Mouse (Mus musculus) CH12.LX (cell line): ENCODE measurements around the gene Usp19. TPM values are rescaled to one million over a fixed set of nuclear protein-coding genes. Genes with fewer than 3 reads are reported as not detected.
A peak's percentile ranks its signal among the peaks of the same experiment; 100 is the strongest.

Experiments
- DNase-seq: peaks from one replicate; pipeline ENCODE4 v3.0.0-alpha.2; 2013; ENCODE audit errors: extremely low read depth
- H3K27ac ChIP-seq: 2 replicates; pipeline ENCODE4 v1.5.1; 2012; ENCODE audit warnings: low read depth, mild to moderate bottlenecking, control low read depth, moderate library complexity; ENCODE audit not compliant: insufficient read depth
- H3K27me3 ChIP-seq: replicated peaks from 2 replicates; pipeline ENCODE3; 2012; ENCODE audit warnings: inconsistent platforms
- H3K36me3 ChIP-seq, 2 experiments: replicated peaks in 1 of 2; 2 replicates each; pipeline versions ENCODE3 to v1.6.1; 2012; ENCODE audit warnings: inconsistent platforms in 1 of 2, low read length in 1 of 2, mild to moderate bottlenecking in 1 of 2, mixed read lengths in 1 of 2, moderate library complexity in 1 of 2; ENCODE audit not compliant: control insufficient read depth in 1 of 2, insufficient read depth in 1 of 2
- H3K4me1 ChIP-seq, 2 experiments: 2 replicates each; pipeline ENCODE4 v1.6.1; 2012; ENCODE audit warnings: inconsistent platforms in 1 of 2, moderate library complexity in 1 of 2; ENCODE audit not compliant: insufficient read depth in 2 of 2, control insufficient read depth in 1 of 2
- H3K4me2 ChIP-seq: 2 replicates; pipeline ENCODE4 v1.6.1; 2012; ENCODE audit warnings: low read depth, mild to moderate bottlenecking, control low read depth; ENCODE audit not compliant: poor library complexity, insufficient read depth, severe bottlenecking
- H3K4me3 ChIP-seq, 3 experiments: fragments of 150-350 bp in 1 of 3; sonication (generic) in 1 of 3; replicated peaks in 1 of 3; 2 replicates each; pipeline versions ENCODE3 to v1.5.1; 2011 to 2012; ENCODE audit warnings: low read depth in 2 of 3, low read length in 2 of 3, mild to moderate bottlenecking in 2 of 3, moderate library complexity in 2 of 3, control low read depth in 1 of 3, improper control_type of control experiment in 1 of 3, inconsistent platforms in 1 of 3, mixed read lengths in 1 of 3; ENCODE audit not compliant: poor library complexity in 1 of 3
- H3K79me2 ChIP-seq: replicated peaks from 2 replicates; pipeline ENCODE4 v1.6.1; 2012; ENCODE audit warnings: mild to moderate bottlenecking, moderate library complexity; ENCODE audit not compliant: control insufficient read depth, poor library complexity, insufficient read depth, severe bottlenecking; ENCODE audit errors: extremely low read depth
- H3K9ac ChIP-seq: 2 replicates; pipeline ENCODE4 v1.6.1; 2012; ENCODE audit warnings: low read depth, mild to moderate bottlenecking, control low read depth, moderate library complexity; ENCODE audit not compliant: insufficient read depth
- H3K9me3 ChIP-seq: replicated peaks from 2 replicates; pipeline ENCODE3; 2012; ENCODE audit warnings: low read length, inconsistent platforms, mixed read lengths
- CHD1 ChIP-seq: IDR thresholded peaks from 2 replicates; pipeline ENCODE4 v1.6.1; 2012; ENCODE audit warnings: low read depth, low read length, improper control_type of control experiment, inconsistent platforms
- CHD2 ChIP-seq: IDR thresholded peaks from 2 replicates; pipeline ENCODE4 v1.6.1; 2011; ENCODE audit warnings: low read length, improper control_type of control experiment
- CTCF ChIP-seq, 2 experiments: IDR thresholded peaks in 1 of 2; conservative IDR thresholded peaks in 1 of 2; 2 replicates each; pipeline ENCODE4 v1.5.1; 2011 to 2012; ENCODE audit warnings: low read depth in 2 of 2, low read length in 2 of 2, improper control_type of control experiment in 1 of 2, inconsistent platforms in 1 of 2, mild to moderate bottlenecking in 1 of 2, moderate library complexity in 1 of 2
- EP300 ChIP-seq: IDR thresholded peaks from 2 replicates; pipeline ENCODE4 v1.6.1; 2011; ENCODE audit warnings: low read length, improper control_type of control experiment
- HCFC1 ChIP-seq: IDR thresholded peaks from 2 replicates; pipeline ENCODE4 v1.6.1; 2012; ENCODE audit warnings: low read depth, mild to moderate bottlenecking, inconsistent platforms, low read length, improper control_type of control experiment
- IRF4 ChIP-seq: IDR thresholded peaks from 2 replicates; pipeline ENCODE4 v1.6.1; 2014; ENCODE audit warnings: low read depth, mild to moderate bottlenecking, inconsistent platforms, low read length, improper control_type of control experiment
- JUN ChIP-seq: IDR thresholded peaks from 2 replicates; pipeline ENCODE4 v1.6.1; 2011; ENCODE audit warnings: low read depth, mild to moderate bottlenecking, low read length, improper control_type of control experiment, moderate library complexity; ENCODE audit not compliant: insufficient read depth
- JUND ChIP-seq: conservative IDR thresholded peaks from 2 replicates; pipeline ENCODE4 v1.6.1; 2011; ENCODE audit warnings: low read depth, low read length, improper control_type of control experiment
- KAT2A ChIP-seq: IDR thresholded peaks from 2 replicates; pipeline ENCODE4 v1.6.1; 2012; ENCODE audit warnings: low read length, improper control_type of control experiment, inconsistent platforms; ENCODE audit not compliant: insufficient replicate concordance
- MAFK ChIP-seq: IDR thresholded peaks from 2 replicates; pipeline ENCODE4 v1.6.1; 2011; ENCODE audit warnings: low read length, improper control_type of control experiment; ENCODE audit not compliant: insufficient replicate concordance
- MAX ChIP-seq: IDR thresholded peaks from 2 replicates; pipeline ENCODE4 v1.6.1; 2011; ENCODE audit warnings: low read length, improper control_type of control experiment
- MAZ ChIP-seq: IDR thresholded peaks from 2 replicates; pipeline ENCODE4 v1.6.1; 2012; ENCODE audit warnings: low read depth, mild to moderate bottlenecking, inconsistent platforms, low read length, improper control_type of control experiment, moderate library complexity
- MEF2A ChIP-seq: IDR thresholded peaks from 2 replicates; pipeline ENCODE4 v1.6.1; 2014; ENCODE audit warnings: low read depth, mild to moderate bottlenecking, inconsistent platforms, low read length, improper control_type of control experiment, borderline replicate concordance
- MXI1 ChIP-seq: IDR thresholded peaks from 2 replicates; pipeline ENCODE4 v1.6.1; 2011; ENCODE audit warnings: mild to moderate bottlenecking, low read depth, low read length, improper control_type of control experiment
- MYC ChIP-seq: IDR thresholded peaks from 2 replicates; pipeline ENCODE4 v1.6.1; 2011; ENCODE audit warnings: low read depth, mild to moderate bottlenecking, improper control_type of control experiment, low read length
- NELFE ChIP-seq: IDR thresholded peaks from 2 replicates; pipeline ENCODE4 v1.6.1; 2011; ENCODE audit warnings: low read depth, low read length, improper control_type of control experiment
- NRF1 ChIP-seq: IDR thresholded peaks from 2 replicates; pipeline ENCODE4 v1.6.1; 2014; ENCODE audit warnings: low read depth, mild to moderate bottlenecking, inconsistent platforms, low read length, improper control_type of control experiment, moderate library complexity
- PAX5 ChIP-seq: IDR thresholded peaks from 2 replicates; pipeline ENCODE4 v1.6.1; 2012; ENCODE audit warnings: low read length, inconsistent platforms, mixed read lengths
- POLR2A ChIP-seq: IDR thresholded peaks from 2 replicates; pipeline ENCODE4 v1.6.1; 2011; ENCODE audit warnings: low read depth, mild to moderate bottlenecking, improper control_type of control experiment, low read length
- POLR2AphosphoS2 ChIP-seq: IDR thresholded peaks from 2 replicates; pipeline ENCODE4 v1.6.1; 2011; ENCODE audit warnings: low read depth, low read length, improper control_type of control experiment
- RAD21 ChIP-seq: IDR thresholded peaks from 2 replicates; pipeline ENCODE4 v1.6.1; 2011; ENCODE audit warnings: low read depth, mild to moderate bottlenecking, low read length, improper control_type of control experiment, moderate library complexity
- RCOR1 ChIP-seq: conservative IDR thresholded peaks from 2 replicates; pipeline ENCODE4 v1.6.1; 2012; ENCODE audit warnings: low read depth, mild to moderate bottlenecking, inconsistent platforms, low read length, improper control_type of control experiment
- SIN3A ChIP-seq: IDR thresholded peaks from 2 replicates; pipeline ENCODE4 v1.6.1; 2012; ENCODE audit warnings: low read length, improper control_type of control experiment, inconsistent platforms
- TBP ChIP-seq: conservative IDR thresholded peaks from 2 replicates; pipeline ENCODE4 v1.6.1; 2011; ENCODE audit warnings: low read depth, low read length, improper control_type of control experiment
- TCF12 ChIP-seq: IDR thresholded peaks from 2 replicates; pipeline ENCODE4 v1.6.1; 2014; ENCODE audit warnings: low read depth, mild to moderate bottlenecking, inconsistent platforms, low read length, improper control_type of control experiment
- UBTF ChIP-seq: IDR thresholded peaks from 2 replicates; pipeline ENCODE4 v1.6.1; 2012; ENCODE audit warnings: low read depth, mild to moderate bottlenecking, inconsistent platforms, low read length, improper control_type of control experiment, moderate library complexity
- ZMIZ1 ChIP-seq: IDR thresholded peaks from 2 replicates; pipeline ENCODE4 v1.6.1; 2012; ENCODE audit warnings: low read depth, mild to moderate bottlenecking, inconsistent platforms, low read length, improper control_type of control experiment
- dilution Hi-C: fragments of 300-500 bp; cut with MboI; formaldehyde crosslinking; loops from 2 replicates; pipeline ENCODE4 v1.14.3; 2020; ENCODE audit warnings: low sequenced_read_pairs; ENCODE audit not compliant: extremely low pct_unique_long_range_greater_than_20kb, extremely low pct_ligation_motif_present
- in situ Hi-C: fragments of 300-500 bp; cut with MboI; formaldehyde crosslinking; loops from 3 replicates; pipeline ENCODE4 v1.14.3; 2019; ENCODE audit warnings: low sequenced_read_pairs, low pct_ligation_motif_present, low pct_unique_long_range_greater_than_20kb, mixed read lengths
- polyA plus RNA-seq: library from polyadenylated mRNA; unstranded; fragments of >175 nt; gene quantifications from 2 replicates; pipeline ENCODE4 v1.2.1, GENCODE M21; 2012; ENCODE audit warnings: low read depth; ENCODE audit not compliant: insufficient read length
- total RNA-seq, 2 experiments: library from RNA; depleted of rRNA; stranded (reverse); fragments of 300-350 nt in 1 of 2; fragments of >200 nt in 1 of 2; gene quantifications; 2 replicates each; pipeline ENCODE4 v1.2.3; 2012 to 2014

The Usp19 gene
- total and polyA plus RNA-seq, 3 experiments: 36.5 to 106 (median 69.9) TPM

DNA sequence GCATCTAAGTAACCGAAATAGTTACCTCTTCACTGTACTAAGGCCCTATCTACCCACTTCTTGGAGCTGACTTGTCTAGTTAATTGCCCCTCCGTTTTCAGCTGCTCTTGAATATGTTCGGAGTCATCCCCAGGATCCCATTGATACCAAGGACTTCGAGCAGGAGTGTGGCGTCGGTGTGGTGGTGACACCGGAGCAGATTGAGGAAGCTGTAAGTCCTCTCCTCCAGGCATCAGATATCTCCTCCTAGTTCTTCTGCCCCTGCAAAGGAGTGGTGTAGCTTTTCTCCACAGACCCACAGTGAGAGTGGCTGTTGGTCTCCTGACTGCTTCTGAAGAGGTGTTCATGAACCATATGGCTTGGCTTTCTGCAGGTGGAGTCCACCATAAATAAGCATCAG is 18.4 kb downstream of the Usp19 start:
- Histone ChIP-seq H3K9me3 (no peaks in the 10 kb centered on the region), H3K27ac (no peak overlapping the region), H3K4me1 (peaks cover 6 to 19% of the 10 kb centered on the region in 2 experiments), H3K4me2 (peak overlapping the region; percentile 75), H3K36me3 (peaks cover 38 to 57% of the 10 kb centered on the region in 2 experiments), H3K4me3 (peak overlapping the region; percentile 72 to 96 (median 86)), H3K9ac (peak overlapping the region; percentile 73), H3K79me2 (peaks cover 15% of the 10 kb centered on the region), H3K27me3 (no peaks in the 10 kb centered on the region)
- dilution Hi-C loops: no loop called here
- in situ Hi-C loops: no loop called here
- TF ChIP-seq TCF12 (no peak), ZMIZ1 (no peak), CTCF (conservative IDR thresholded peaks at IDR 0.05 in 1 of 2, IDR thresholded peaks at IDR 0.05 in 1 of 2; ENCODE audit: low read depth in 2 of 2, low read length in 2 of 2) (no peak), IRF4 (no peak), HCFC1 (no peak), MAX (no peak), SIN3A (no peak), EP300 (no peak), PAX5 (no peak), CHD2 (no peak), KAT2A (no peak), JUN (no peak), CHD1 (no peak), NRF1 (no peak), MYC (no peak), MAZ (no peak), JUND (no peak), POLR2A (no peak), RCOR1 (no peak)
- DNase-seq: no peak

DNA sequence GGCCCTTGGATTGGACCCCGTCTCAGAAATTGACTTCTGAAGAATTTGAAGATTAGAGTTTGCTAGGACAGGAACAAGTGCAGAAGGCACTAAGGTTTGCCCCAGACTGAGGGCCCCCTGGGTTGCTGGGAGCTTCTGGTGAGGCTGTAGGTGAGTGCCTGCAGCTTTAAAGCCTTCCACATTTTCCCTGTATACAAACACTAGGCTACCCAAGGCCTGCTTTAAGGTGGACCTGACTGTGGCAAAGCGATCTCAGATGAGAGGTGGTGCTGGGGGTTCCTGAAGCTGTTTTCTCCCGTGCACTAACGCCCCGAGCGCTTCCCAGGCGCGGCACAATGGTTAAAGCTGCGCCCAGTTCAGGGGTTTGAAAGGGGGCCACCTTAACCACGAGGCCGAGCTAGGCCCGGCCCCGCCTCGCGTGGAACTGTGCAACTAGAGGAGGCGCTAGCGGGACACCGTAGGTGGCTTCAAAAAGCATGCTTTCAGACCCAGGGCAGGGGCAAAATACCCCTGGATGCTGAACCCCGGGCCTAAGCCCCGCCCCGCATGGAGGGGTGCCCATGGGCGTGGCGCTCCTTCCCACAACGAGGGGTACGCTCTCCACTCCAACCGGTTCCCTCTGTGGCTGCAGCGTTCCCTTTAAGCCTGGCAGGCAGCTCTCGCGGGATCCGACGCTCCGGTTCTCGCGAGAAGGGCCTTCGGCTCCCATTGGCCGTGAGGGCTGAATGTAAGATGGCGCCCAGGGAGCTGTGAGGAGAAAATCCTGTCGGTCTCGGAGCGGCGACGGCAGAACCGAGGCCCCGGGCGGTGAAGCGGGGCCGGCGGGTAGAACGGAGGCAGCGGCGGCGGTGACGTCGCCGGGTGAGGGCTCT is 26.2 kb downstream of the Usp19 start, which contains the start of gene Qrich1:
TSS of gene Qrich1 (plus strand) at position 427 of the 872 bp plus-strand sequence.
- Histone ChIP-seq H3K27me3 (no peaks in the 10 kb centered on the region), H3K79me2 (peaks cover 36% of the 10 kb centered on the region), H3K9me3 (no peaks in the 10 kb centered on the region), H3K4me2 (peak within 1 kb of the TSS; percentile 39), H3K27ac (peak within 1 kb of the TSS; percentile 92), H3K4me3 (peak within 1 kb of the TSS; percentile 85 to 95 (median 91)), H3K4me1 (peaks cover 4 to 34% of the 10 kb centered on the region in 2 experiments; a peak in 3 of 4 replicates), H3K36me3 (peaks cover 39 to 65% of the 10 kb centered on the region in 2 experiments), H3K9ac (peak within 1 kb of the TSS; percentile 100)
- peak; percentile 97 for DNase-seq
- TF ChIP-seq POLR2AphosphoS2 (peak; percentile 87), UBTF (no peak; the same call in 1 of the 2 replicates), CTCF (conservative IDR thresholded peaks at IDR 0.05 in 1 of 2, IDR thresholded peaks at IDR 0.05 in 1 of 2; ENCODE audit: low read depth in 2 of 2, low read length in 2 of 2) (peak in 1 of 2 experiments; percentile 25; a peak in 2 of 4 replicates), SIN3A (peak; percentile 69; the same call in 1 of the 2 replicates), ZMIZ1 (peak; percentile 79; the same call in 1 of the 2 replicates), TBP (peak; percentile 90), NELFE (peak; percentile 86), IRF4 (no peak), MAX (peak; percentile 78), CHD1 (no peak), HCFC1 (peak; percentile 85), NRF1 (peak; percentile 19; the same call in 1 of the 2 replicates), JUN (no peak), KAT2A (peak; percentile 28; the same call in 1 of the 2 replicates), POLR2A (peak; percentile 92), CHD2 (peak; percentile 100), TCF12 (peak; percentile 93), EP300 (no peak), MEF2A (no peak), MXI1 (peak; percentile 82; the same call in 1 of the 2 replicates), MAFK (no peak), RAD21 (no peak), MYC (peak; percentile 85; the same call in 1 of the 2 replicates)
- in situ Hi-C loops: no loop called here
- dilution Hi-C loops: no loop called here
